Mouse (Mus musculus) stomach, postnatal 0 days (tissue): ENCODE results near the gene Prss8. TPM values are rescaled to one million over a fixed set of nuclear protein-coding genes. Genes with fewer than 3 reads are reported as not detected.

Experiments used
- ATAC-seq: fragments of 200-750 bp; cut with Nextera tagmentation; 2 replicates; pipeline ENCODE4 v1.8.0; 2017; ENCODE audit not compliant: low FRiP score, low TSS enrichment
- DNase-seq: peaks from one replicate; pipeline ENCODE4 v3.0.0-alpha.2; 2016; ENCODE audit warnings: low spot score
- H3K27ac ChIP-seq: fragments of 300-500 bp; sonication (generic); replicated peaks from 2 replicates; pipeline ENCODE4 v1.5.1; 2014; ENCODE audit warnings: mild to moderate bottlenecking, control low read depth
- H3K27me3 ChIP-seq: fragments of 300-500 bp; sonication (generic); 2 replicates; pipeline ENCODE4 v1.6.1; 2014; ENCODE audit warnings: low read length; ENCODE audit not compliant: control insufficient read depth, insufficient read depth
- H3K36me3 ChIP-seq: fragments of 300-500 bp; sonication (generic); 2 replicates; pipeline ENCODE4 v1.6.1; 2014; ENCODE audit warnings: low read length, mixed read lengths; ENCODE audit not compliant: control insufficient read depth, insufficient read depth
- H3K4me1 ChIP-seq: fragments of 300-500 bp; sonication (generic); replicated peaks from 2 replicates; pipeline ENCODE4 v1.6.1; 2014; ENCODE audit warnings: antibody characterized with exemption; ENCODE audit not compliant: control insufficient read depth, insufficient read depth
- H3K4me2 ChIP-seq: fragments of 300-500 bp; sonication (generic); replicated peaks from 2 replicates; pipeline ENCODE4 v1.6.1; 2014; ENCODE audit warnings: low read depth, mild to moderate bottlenecking, control low read depth, moderate library complexity
- H3K4me3 ChIP-seq: fragments of 300-500 bp; sonication (generic); 2 replicates; pipeline ENCODE4 v1.5.1; 2014; ENCODE audit warnings: low read depth, low read length, control low read depth
- H3K9ac ChIP-seq: fragments of 300-500 bp; sonication (generic); 2 replicates; pipeline ENCODE4 v1.6.1; 2014; ENCODE audit warnings: mild to moderate bottlenecking, low read length, control low read depth, mixed read lengths
- H3K9me3 ChIP-seq: fragments of 300-500 bp; sonication (generic); 2 replicates; pipeline ENCODE4 v1.6.1; 2016; ENCODE audit warnings: low read length; ENCODE audit not compliant: control insufficient read depth
- CTCF ChIP-seq: IDR thresholded peaks from 2 replicates; pipeline ENCODE4 v1.5.1; 2016; ENCODE audit warnings: antibody characterized with exemption, low read depth, mild to moderate bottlenecking, moderate library complexity
- EP300 ChIP-seq: optimal IDR thresholded peaks from 2 replicates; pipeline ENCODE3; 2016; ENCODE audit warnings: antibody characterized with exemption
- WGBS: fragments of 180-500 bp; shearing (Covaris S2); extraction: QIAGEN DNeasy Blood & Tissue Kit; methylation state at CpG from one replicate; pipeline ENCODE4 v1.1.7; 2014; 5-methylcytosine and 5-hydroxymethylcytosine counted together
- polyA plus RNA-seq: library from polyadenylated mRNA; unstranded; fragments of >200 nt; fragmentation: Nextera tagmentation; extraction: Ambion mirVana; gene quantifications from 2 replicates; pipeline ENCODE4 v1.2.1, GENCODE M21; 2015

Prss8 gene
- polyA plus RNA-seq, 1 experiment from 2014 or later, result 77.4 TPM

GRCm38 (mm10) chr7:127925252-127925651, 4.7 kb downstream of the Prss8 start:
- H3K4me1 ChIP-seq, result no peaks in the 10 kb centered on the region
- ATAC-seq, result peak; percentile 75
- no peak overlapping the region for H3K4me3 ChIP-seq
- WGBS, result 54% methylated on average over 5 of the region's 5 CpGs
- peak; percentile 94 for DNase-seq
- TF ChIP-seq CTCF (peak; percentile 9; the same call in 1 of the 2 replicates), EP300 (no peak)
- H3K36me3 ChIP-seq, result peaks cover 3% of the 10 kb centered on the region; the same call in 1 of the 2 replicates
- no peaks in the 10 kb centered on the region for H3K27me3 ChIP-seq
- peak overlapping the region; percentile 95 for H3K27ac ChIP-seq
- H3K9me3 ChIP-seq, result no peaks in the 10 kb centered on the region
- H3K4me2 ChIP-seq, result 0 out of 2 replicates have a peak overlapping the region, but pooled peaks have one; percentile 8
- no peak overlapping the region for H3K9ac ChIP-seq

- DNase-seq, result no peak
- WGBS, result 66% methylated on average over 5 of the region's 5 CpGs
Observed at GRCm38 (mm10) chr7:127923714-127924113, 6.2 kb downstream of the Prss8 start.

GRCm38 (mm10) chr7:127922451-127923275, 7.2 kb downstream of the Prss8 start:
- peaks cover 3% of the 10 kb centered on the region; the same call in 1 of the 2 replicates for H3K36me3 ChIP-seq
- no peaks in the 10 kb centered on the region for H3K9me3 ChIP-seq
- WGBS, result 53% methylated on average over 6 of the region's 6 CpGs
- H3K4me1 ChIP-seq, result no peaks in the 10 kb centered on the region
- H3K27ac ChIP-seq, result peak overlapping the region; percentile 66
- H3K4me3 ChIP-seq, result no peak overlapping the region
- no peak overlapping the region for H3K4me2 ChIP-seq
- peak; percentile 35 for ATAC-seq
- no peak for TF ChIP-seq CTCF
- no peak for TF ChIP-seq EP300
- H3K9ac ChIP-seq, result no peak overlapping the region
- DNase-seq, result no peak
- no peaks in the 10 kb centered on the region for H3K27me3 ChIP-seq

More at GRCm38 (mm10) chr7:127923714-127924113, 6.2 kb downstream of the Prss8 start:
- Histone ChIP-seq H3K27ac (peak overlapping the region; percentile 66), H3K4me2 (no peak overlapping the region), H3K27me3 (no peaks in the 10 kb centered on the region), H3K4me1 (no peaks in the 10 kb centered on the region), H3K9me3 (no peaks in the 10 kb centered on the region), H3K9ac (no peak overlapping the region), H3K4me3 (no peak overlapping the region), H3K36me3 (peaks cover 3% of the 10 kb centered on the region; the same call in 1 of the 2 replicates)
- ATAC-seq, result no peak
- TF ChIP-seq EP300, result no peak
- no peak for TF ChIP-seq CTCF

- Histone ChIP-seq H3K4me2 (no peak overlapping the region), H3K27me3 (no peaks in the 10 kb centered on the region), H3K36me3 (peaks cover 3% of the 10 kb centered on the region; the same call in 1 of the 2 replicates), H3K9ac (no peak overlapping the region), H3K4me1 (no peaks in the 10 kb centered on the region), H3K27ac (no peak overlapping the region), H3K9me3 (no peaks in the 10 kb centered on the region), H3K4me3 (no peak overlapping the region)
- 54% methylated on average over 7 of the region's 8 CpGs for WGBS
- TF ChIP-seq EP300 (no peak), CTCF (peak; percentile 72)
- no peak for ATAC-seq
- DNase-seq, result peak; percentile 75
Observed at GRCm38 (mm10) chr7:127921516-127921915, 8.4 kb downstream of the Prss8 start.

- WGBS, result 76% methylated on average over 7 of the region's 7 CpGs
- ATAC-seq, result no peak
Observed at GRCm38 (mm10) chr7:127919290-127919689, 10.6 kb downstream of the Prss8 start.

GRCm38 (mm10) chr7:127918203-127918602, 11.7 kb downstream of the Prss8 start:
- 58% methylated on average over 3 of the region's 3 CpGs for WGBS
- no peak for ATAC-seq
- no peak overlapping the region for H3K4me2 ChIP-seq
- no peak overlapping the region for H3K9ac ChIP-seq
- no peak overlapping the region for H3K4me3 ChIP-seq
- H3K36me3 ChIP-seq, result no peaks in the 10 kb centered on the region
- peak; percentile 75 for DNase-seq
- H3K27me3 ChIP-seq, result no peaks in the 10 kb centered on the region
- TF ChIP-seq EP300 (no peak), CTCF (peak; percentile 75)
- no peak overlapping the region for H3K27ac ChIP-seq
- H3K9me3 ChIP-seq, result no peaks in the 10 kb centered on the region
- H3K4me1 ChIP-seq, result no peaks in the 10 kb centered on the region

More at GRCm38 (mm10) chr7:127919290-127919689, 10.6 kb downstream of the Prss8 start:
- H3K36me3 ChIP-seq, result no peaks in the 10 kb centered on the region; the same call in 1 of the 2 replicates
- H3K27ac ChIP-seq, result no peak overlapping the region
- no peaks in the 10 kb centered on the region for H3K27me3 ChIP-seq
- TF ChIP-seq CTCF (peak; percentile 64), EP300 (no peak)
- H3K9me3 ChIP-seq, result no peaks in the 10 kb centered on the region
- no peak overlapping the region for H3K4me3 ChIP-seq
- no peaks in the 10 kb centered on the region for H3K4me1 ChIP-seq
- no peak overlapping the region for H3K4me2 ChIP-seq
- no peak overlapping the region for H3K9ac ChIP-seq
- DNase-seq, result peak; percentile 59
